Mouse (Mus musculus) cerebellum, adult 2 months (tissue): ENCODE results near the gene Batf2.

Experiments
- CTCF ChIP-seq: fragments of 200-500 bp; IDR thresholded peaks from 2 replicates; pipeline ENCODE4 v1.5.1; 2011; ENCODE audit warnings: low read depth, mild to moderate bottlenecking, control low read depth, low read length, moderate library complexity, borderline replicate concordance; ENCODE audit not compliant: insufficient read depth
- POLR2A ChIP-seq: fragments of 200-500 bp; IDR thresholded peaks from 2 replicates; pipeline ENCODE4 v1.6.1; 2011; ENCODE audit warnings: low read length, control low read depth, borderline replicate concordance; ENCODE audit not compliant: insufficient read depth

DNA sequence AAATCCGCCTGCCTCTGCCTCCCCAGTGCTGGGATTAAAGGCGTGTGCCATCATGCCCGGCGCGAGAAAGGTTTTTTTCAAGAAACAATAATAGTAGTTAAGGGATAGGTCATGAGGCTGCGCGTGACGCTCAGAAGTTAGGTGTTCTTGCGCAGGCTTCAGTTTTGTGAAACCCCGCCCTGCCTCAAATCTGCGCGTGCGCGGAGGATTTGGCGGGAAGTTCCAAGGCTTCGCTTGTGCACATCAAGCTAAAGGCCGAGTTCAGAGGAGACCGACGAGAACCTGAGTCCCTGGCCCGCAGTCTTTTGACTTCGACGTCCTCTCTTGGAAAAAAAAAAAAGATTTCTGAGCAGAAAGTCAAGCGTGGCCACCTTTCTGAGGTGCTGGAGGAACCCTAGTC lies 43.3 kb downstream of the Batf2 start, which contains the start of gene Majin:
- TF ChIP-seq POLR2A (no peak), CTCF (no peak)
